Mouse (Mus musculus) forebrain, postnatal 0 days (tissue): Measurements from ENCODE around the gene Tmem127. TPM values are rescaled to one million over a fixed set of nuclear protein-coding genes. Genes with fewer than 3 reads are reported as not detected.
A peak's percentile ranks its signal among the peaks of the same experiment; 100 is the strongest.
"Not testable (repeated sequence)": the region's sequence is repeated elsewhere in the genome, so short reads cannot be mapped to it uniquely, and the experiment has no call there.

Experiments
- ATAC-seq: fragments of 200-750 bp; cut with Nextera tagmentation; 2 replicates; pipeline ENCODE4 v1.8.0; 2017; ENCODE audit warnings: mild to moderate bottlenecking, moderate library complexity
- DNase-seq: peaks from one replicate; pipeline ENCODE4 v3.0.0-alpha.2; 2015
- H3K27ac ChIP-seq: fragments of 300-500 bp; sonication (generic); 2 replicates; pipeline ENCODE4 v1.5.1; 2014; ENCODE audit warnings: low read depth, mild to moderate bottlenecking, antibody characterized with exemption, low read length, moderate library complexity, mixed read lengths
- H3K27me3 ChIP-seq: fragments of 300-500 bp; sonication (generic); 2 replicates; pipeline ENCODE4 v1.6.1; 2014; ENCODE audit warnings: mild to moderate bottlenecking, low read length, mixed read lengths; ENCODE audit not compliant: insufficient read depth
- H3K36me3 ChIP-seq: fragments of 300-500 bp; sonication (generic); 2 replicates; pipeline ENCODE4 v1.6.1; 2014; ENCODE audit warnings: mild to moderate bottlenecking, moderate library complexity; ENCODE audit not compliant: insufficient read depth
- H3K4me1 ChIP-seq: fragments of 300-500 bp; sonication (generic); 2 replicates; pipeline ENCODE4 v1.6.1; 2014; ENCODE audit warnings: antibody characterized with exemption; ENCODE audit not compliant: insufficient read depth
- H3K4me2 ChIP-seq: fragments of 300-500 bp; sonication (generic); 2 replicates; pipeline ENCODE4 v1.6.1; 2014; ENCODE audit warnings: low read depth, mild to moderate bottlenecking, moderate library complexity
- H3K4me3 ChIP-seq: fragments of 300-500 bp; sonication (generic); 2 replicates; pipeline ENCODE4 v1.5.1; 2014; ENCODE audit warnings: low read depth, low read length, mixed read lengths
- H3K9ac ChIP-seq: fragments of 300-500 bp; sonication (generic); 2 replicates; pipeline ENCODE4 v1.6.1; 2014; ENCODE audit warnings: mild to moderate bottlenecking
- H3K9me3 ChIP-seq: fragments of 300-500 bp; sonication (generic); 2 replicates; pipeline ENCODE4 v1.6.1; 2016; ENCODE audit warnings: low read length
- CTCF ChIP-seq: sonication (generic); IDR thresholded peaks from 2 replicates; pipeline ENCODE4 v1.5.1; 2016; ENCODE audit warnings: antibody characterized with exemption, control low read depth, low read depth
- WGBS: fragments of 180-500 bp; shearing (Covaris S2); extraction: QIAGEN DNeasy Blood & Tissue Kit; methylation state at CpG from one replicate; pipeline ENCODE4 v1.1.7; 2014; 5-methylcytosine and 5-hydroxymethylcytosine counted together
- polyA plus RNA-seq: library from polyadenylated mRNA; unstranded; fragments of >200 nt; fragmentation: Nextera tagmentation; extraction: Ambion mirVana; gene quantifications from 2 replicates; pipeline ENCODE4 v1.2.1, GENCODE M21; 2015
- total RNA-seq: library from RNA; depleted of rRNA; stranded (reverse); fragments of >200 nt; gene quantifications from 2 replicates; pipeline ENCODE4 v1.2.3, GENCODE M21; 2014; rRNA removed

The Tmem127 gene
- 85.2 and 94.4 TPM in 2 replicates for total RNA-seq
- 61.6 and 74.6 TPM in 2 replicates for polyA plus RNA-seq

- 2% methylated on average over 53 of the region's 53 CpGs for WGBS
- ATAC-seq: peak; percentile 99
- 0 out of 2 replicates have a peak, but pooled peaks have one; percentile 20 for TF ChIP-seq CTCF
Measured at GRCm38 (mm10) chr2:127247592-127248333, at the start of gene Tmem127, which contains the start of gene Ciao1. TSS of gene Tmem127 (plus strand) at chr2:127247908. TSS of gene Ciao1 (minus strand) at chr2:127247816.

GRCm38 (mm10) chr2:127204932-127205331, 42.8 kb upstream of the Tmem127 start:
- H3K36me3 ChIP-seq: no peaks in the 10 kb centered on the region; the same call in 1 of the 2 replicates

More at GRCm38 (mm10) chr2:127247592-127248333, at the start of gene Tmem127, which contains the start of gene Ciao1:
- no peaks in the 10 kb centered on the region for H3K9me3 ChIP-seq
- peak within 1 kb of the TSS; percentile 76 for H3K9ac ChIP-seq
- H3K4me2 ChIP-seq: peak within 1 kb of the TSS; percentile 82
- peaks cover 20% of the 10 kb centered on the region for H3K4me1 ChIP-seq
- peak within 1 kb of the TSS; percentile 68 for H3K4me3 ChIP-seq
- DNase-seq: peak; percentile 99
- no peaks in the 10 kb centered on the region for H3K27me3 ChIP-seq
- peak within 1 kb of the TSS; percentile 79 for H3K27ac ChIP-seq
- H3K36me3 ChIP-seq: peaks cover 33% of the 10 kb centered on the region

GRCm38 (mm10) chr2:127205936-127206335, 41.8 kb upstream of the Tmem127 start:
- not testable (repeated sequence) for H3K36me3 ChIP-seq, H3K9me3 ChIP-seq, H3K9ac ChIP-seq, DNase-seq, H3K4me3 ChIP-seq, H3K27ac ChIP-seq, H3K27me3 ChIP-seq, H3K4me1 ChIP-seq, H3K4me2 ChIP-seq, ATAC-seq
- WGBS: 78% methylated on average over 4 of the region's 4 CpGs

More at GRCm38 (mm10) chr2:127204932-127205331, 42.8 kb upstream of the Tmem127 start:
- WGBS: 33% methylated on average over 3 of the region's 3 CpGs
- no peaks in the 10 kb centered on the region for H3K9me3 ChIP-seq
- DNase-seq: peak; percentile 81
- TF ChIP-seq CTCF: peak; percentile 86
- H3K4me1 ChIP-seq: no peaks in the 10 kb centered on the region
- ATAC-seq: no peak
- H3K27me3 ChIP-seq: no peaks in the 10 kb centered on the region
- H3K27ac ChIP-seq: no peak overlapping the region
- no peak overlapping the region for H3K4me3 ChIP-seq
- no peak overlapping the region for H3K4me2 ChIP-seq
- no peak overlapping the region for H3K9ac ChIP-seq

- Histone ChIP-seq H3K9me3 (no peaks in the 10 kb centered on the region), H3K27me3 (no peaks in the 10 kb centered on the region), H3K4me2 (no peak overlapping the region), H3K36me3 (peaks cover 16% of the 10 kb centered on the region), H3K4me1 (no peaks in the 10 kb centered on the region), H3K27ac (no peak overlapping the region), H3K9ac (no peak overlapping the region), H3K4me3 (no peak overlapping the region)
- ATAC-seq: no peak
- whole genome bisulfite sequencing: 95% methylated on average over 2 of the region's 2 CpGs
- TF ChIP-seq CTCF: no peak
- DNase-seq: no peak
Measured at GRCm38 (mm10) chr2:127206916-127207315, 40.8 kb upstream of the Tmem127 start.

GRCm38 (mm10) chr2:127207547-127208451, 39.9 kb upstream of the Tmem127 start, which contains the start of the genes 1810024B03Rik and Snrnp200:
TSS of gene 1810024B03Rik (minus strand) at chr2:127208280.
TSS of gene Snrnp200 (plus strand) at chr2:127208386.
- no peaks in the 10 kb centered on the region for H3K9me3 ChIP-seq
- ATAC-seq (peak; percentile 99), DNase-seq (peak; percentile 96)
- no peak for TF ChIP-seq CTCF
- peak within 1 kb of the TSS; percentile 95 for H3K4me3 ChIP-seq
- H3K27ac ChIP-seq: peak within 1 kb of the TSS; percentile 80
- H3K36me3 ChIP-seq: peaks cover 25% of the 10 kb centered on the region
- H3K9ac ChIP-seq: peak within 1 kb of the TSS; percentile 87
- H3K27me3 ChIP-seq: no peaks in the 10 kb centered on the region
- H3K4me1 ChIP-seq: no peaks in the 10 kb centered on the region
- 13% methylated on average over 36 of the region's 36 CpGs for WGBS
- H3K4me2 ChIP-seq: peak within 1 kb of the TSS; percentile 70

- Histone ChIP-seq H3K9ac (peak overlapping the region; percentile 87), H3K27me3 (no peaks in the 10 kb centered on the region), H3K36me3 (peaks cover 31% of the 10 kb centered on the region), H3K4me3 (peak overlapping the region; percentile 95), H3K27ac (peak overlapping the region; percentile 80), H3K9me3 (no peaks in the 10 kb centered on the region), H3K4me1 (no peaks in the 10 kb centered on the region), H3K4me2 (peak overlapping the region; percentile 70)
- no peak for DNase-seq
- ATAC-seq: no peak
- TF ChIP-seq CTCF: no peak
- WGBS: under 1% methylated on average over 17 of the region's 17 CpGs
Measured at GRCm38 (mm10) chr2:127208452-127208769, 39.3 kb upstream of the Tmem127 start.
